Mouse (Mus musculus) forebrain, embryonic 16.5 days (tissue): ENCODE measurements at regions not wholly inside any gene's neighbourhood (a gene's known extent, or its start where the extent isn't known, plus 50 kb on each side); places are given as distances from the start of the nearest gene placed in this dataset.

Experiments used
- ATAC-seq: fragments of 200-750 bp; cut with Nextera tagmentation; 2 replicates; pipeline ENCODE4 v1.8.0; 2017; ENCODE audit warnings: mild to moderate bottlenecking, moderate library complexity
- H3K27ac ChIP-seq: fragments of 300-500 bp; sonication (generic); 2 replicates; pipeline ENCODE4 v1.5.1; 2014; ENCODE audit warnings: low read length, control low read depth
- H3K27me3 ChIP-seq: fragments of 300-500 bp; sonication (generic); replicated peaks from 2 replicates; pipeline ENCODE4 v1.6.1; 2014; ENCODE audit warnings: low read length; ENCODE audit not compliant: control insufficient read depth, insufficient read depth
- H3K36me3 ChIP-seq: fragments of 300-500 bp; sonication (generic); 2 replicates; pipeline ENCODE4 v1.6.1; 2014; ENCODE audit not compliant: control insufficient read depth, insufficient read depth
- H3K4me1 ChIP-seq: fragments of 300-500 bp; sonication (generic); replicated peaks from 2 replicates; pipeline ENCODE4 v1.6.1; 2014; ENCODE audit warnings: low read length; ENCODE audit not compliant: control insufficient read depth, insufficient read depth
- H3K4me2 ChIP-seq: fragments of 300-500 bp; sonication (generic); 2 replicates; pipeline ENCODE4 v1.6.1; 2014; ENCODE audit warnings: mild to moderate bottlenecking, low read length, control low read depth
- H3K4me3 ChIP-seq: fragments of 300-500 bp; sonication (generic); replicated peaks from 2 replicates; pipeline ENCODE4 v1.5.1; 2014; ENCODE audit warnings: mild to moderate bottlenecking, low read length, control low read depth
- H3K9ac ChIP-seq: fragments of 300-500 bp; sonication (generic); replicated peaks from 2 replicates; pipeline ENCODE4 v1.6.1; 2014; ENCODE audit warnings: low read depth, low read length, control low read depth
- H3K9me3 ChIP-seq: fragments of 300-500 bp; sonication (generic); 2 replicates; pipeline ENCODE4 v1.6.1; 2016; ENCODE audit warnings: low read length; ENCODE audit not compliant: control insufficient read depth
- WGBS: fragments of 180-500 bp; shearing (Covaris S2); extraction: QIAGEN DNeasy Blood & Tissue Kit; methylation state at CpG from one replicate; pipeline ENCODE4 v1.1.7; 2014; 5-methylcytosine and 5-hydroxymethylcytosine counted together

DNA sequence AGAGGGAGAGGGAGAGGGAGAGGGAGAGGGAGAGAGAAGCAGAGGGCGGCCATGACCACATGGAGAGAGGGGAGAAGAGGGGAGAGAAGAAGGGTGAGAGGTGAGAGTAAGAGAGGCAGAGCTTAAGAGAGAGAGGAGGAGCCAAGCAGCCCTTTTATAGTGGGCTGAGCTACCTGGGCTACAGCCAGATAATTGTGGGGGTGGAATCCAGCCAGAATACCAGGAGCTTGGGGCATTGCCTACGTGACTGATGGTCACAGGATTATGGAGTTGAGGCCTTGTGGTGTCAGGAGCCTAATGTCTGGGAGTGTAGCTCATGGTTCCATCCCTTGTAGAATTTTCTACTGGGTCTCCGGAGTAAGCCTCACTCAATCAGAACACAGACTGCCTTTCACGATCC, 83.1 kb upstream of the Sv2c start:
- Histone ChIP-seq H3K4me1 (no peaks in the 10 kb centered on the region), H3K9ac (no peak overlapping the region), H3K36me3 (no peaks in the 10 kb centered on the region), H3K4me3 (no peak overlapping the region), H3K27ac (no peak overlapping the region), H3K9me3 (no peaks in the 10 kb centered on the region), H3K4me2 (no peak overlapping the region), H3K27me3 (no peaks in the 10 kb centered on the region)
- ATAC-seq: no peak
- WGBS: 83% methylated on average over 4 of the region's 4 CpGs

DNA sequence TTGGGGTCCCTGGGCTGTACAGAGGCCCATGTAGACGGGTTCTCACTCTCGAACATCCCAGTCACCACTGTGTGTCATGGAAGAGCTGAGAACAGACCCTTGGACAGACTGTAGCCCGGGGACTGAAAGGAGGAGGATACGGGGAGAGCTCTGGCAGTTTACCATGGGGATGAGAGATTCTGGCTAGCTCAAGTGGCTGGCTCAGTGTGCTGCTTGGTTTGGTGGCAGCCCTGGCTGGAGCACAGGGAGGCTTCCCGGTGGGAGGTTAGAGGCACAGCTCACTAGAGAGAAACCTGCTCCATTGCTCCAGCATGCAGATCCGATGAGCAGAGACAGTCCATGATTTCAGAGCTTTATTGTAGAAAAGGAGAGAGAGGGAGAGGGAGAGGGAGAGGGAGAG, 82.7 kb upstream of the Sv2c start:
- no peak overlapping the region for H3K4me3 ChIP-seq
- no peak overlapping the region for H3K9ac ChIP-seq
- H3K36me3 ChIP-seq: no peaks in the 10 kb centered on the region
- 76% methylated on average over 6 of the region's 6 CpGs for WGBS
- no peaks in the 10 kb centered on the region for H3K9me3 ChIP-seq
- no peak for ATAC-seq
- no peaks in the 10 kb centered on the region for H3K4me1 ChIP-seq
- H3K27me3 ChIP-seq: no peaks in the 10 kb centered on the region
- H3K4me2 ChIP-seq: no peak overlapping the region
- no peak overlapping the region for H3K27ac ChIP-seq

DNA sequence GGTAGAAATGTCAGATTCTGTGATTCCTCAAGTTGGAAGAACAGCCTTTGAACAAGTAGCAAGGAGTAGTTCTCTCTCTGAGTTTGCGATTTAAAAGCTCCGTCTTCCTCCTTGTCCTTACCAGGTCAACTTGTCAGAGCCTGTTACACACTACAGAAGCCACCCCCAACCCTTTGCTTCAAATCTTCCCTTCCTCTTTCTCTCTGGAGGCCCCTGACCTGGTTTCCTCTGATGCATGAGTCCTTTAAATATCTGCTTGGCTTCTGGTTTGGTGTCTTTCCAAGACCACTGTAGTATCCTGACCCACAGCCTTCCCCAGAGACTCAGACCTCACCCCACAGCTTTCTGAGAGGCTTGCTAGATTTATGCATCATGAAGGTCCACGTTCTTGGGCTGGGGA, 73.7 kb upstream of the Sv2c start:
- Histone ChIP-seq H3K27me3 (no peaks in the 10 kb centered on the region), H3K4me3 (no peak overlapping the region), H3K36me3 (no peaks in the 10 kb centered on the region), H3K4me1 (no peaks in the 10 kb centered on the region), H3K4me2 (no peak overlapping the region), H3K27ac (no peak overlapping the region), H3K9ac (no peak overlapping the region), H3K9me3 (no peaks in the 10 kb centered on the region)
- WGBS: 87% methylated on average over 3 of the region's 3 CpGs
- no peak for ATAC-seq

DNA sequence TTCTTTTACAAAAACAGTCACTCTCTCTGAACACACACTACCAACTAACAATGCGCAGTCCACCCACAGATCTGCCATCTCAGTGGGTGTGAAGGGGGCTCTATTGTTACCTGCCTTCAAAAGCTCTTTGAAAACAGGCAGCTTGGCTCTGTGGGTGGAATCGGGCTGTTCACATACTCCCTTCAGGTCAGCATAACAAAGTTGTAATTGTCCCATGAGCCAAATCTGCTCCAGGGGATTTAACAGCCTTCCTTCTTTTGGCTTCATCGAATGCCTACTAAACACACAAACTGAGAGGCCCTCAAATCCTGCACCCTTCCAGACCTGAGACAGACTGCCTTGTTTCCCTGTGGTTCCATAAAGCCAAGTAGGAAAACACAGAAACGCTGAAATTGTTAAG, 56.2 kb upstream of the Sv2c start:
- ATAC-seq: peak; percentile 77
- H3K9ac ChIP-seq: no peak overlapping the region
- no peaks in the 10 kb centered on the region for H3K36me3 ChIP-seq
- no peaks in the 10 kb centered on the region for H3K27me3 ChIP-seq
- 3% methylated on average over 4 of the region's 4 CpGs for WGBS
- H3K9me3 ChIP-seq: peaks cover 4% of the 10 kb centered on the region
- H3K4me1 ChIP-seq: peaks cover 8% of the 10 kb centered on the region
- H3K4me2 ChIP-seq: no peak overlapping the region
- H3K4me3 ChIP-seq: no peak overlapping the region
- no peak overlapping the region for H3K27ac ChIP-seq
